Mouse (Mus musculus) kidney, postnatal 25 days (tissue): Measurements from ENCODE around the gene Cep70.

Source experiments
- DNase-seq, 2 experiments: peaks; one replicate each; pipeline ENCODE4 v3.0.0; 2021; ENCODE audit warnings: mixed read lengths in 2 of 2

Cep70 gene

DNA sequence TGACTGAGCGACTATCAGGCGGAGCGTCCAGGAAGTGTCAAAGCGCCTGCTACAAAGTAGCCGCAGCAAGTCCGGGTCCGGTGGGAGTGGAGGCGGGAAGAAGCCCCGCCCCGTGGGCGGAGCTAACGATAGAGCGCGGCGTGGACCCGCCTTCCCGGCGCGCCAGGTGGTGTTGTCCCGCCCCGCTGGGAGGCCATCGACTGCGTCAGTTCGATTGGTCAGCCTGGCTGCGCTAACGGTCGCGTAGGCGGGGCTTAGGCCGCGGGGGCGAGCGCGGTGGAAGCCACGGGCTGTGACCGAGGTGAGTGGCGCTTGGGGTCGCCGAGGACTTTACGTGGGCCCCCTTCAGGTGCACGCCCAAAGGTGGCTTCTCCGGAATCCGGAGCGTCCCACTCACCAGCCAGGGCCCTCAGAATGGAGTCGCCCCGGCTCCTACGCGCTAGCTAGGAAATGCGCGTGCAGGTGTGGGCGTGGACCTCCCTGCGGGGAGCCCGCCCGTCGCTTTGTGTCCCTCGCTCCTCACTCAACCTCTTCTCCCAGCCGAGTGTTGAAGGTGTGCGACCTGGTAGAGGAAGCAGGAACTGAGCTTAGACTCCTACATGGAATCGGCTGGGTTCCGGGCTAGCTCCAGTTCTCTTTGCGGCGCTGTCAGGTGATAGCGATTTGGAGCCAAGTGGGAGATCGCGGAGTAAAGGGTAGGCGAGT, at the start of gene Cep70:
Cep70 (plus strand) TSS at position 178 of the 705 bp plus-strand sequence.
- DNase-seq: peak; percentile 97 to 98

DNA sequence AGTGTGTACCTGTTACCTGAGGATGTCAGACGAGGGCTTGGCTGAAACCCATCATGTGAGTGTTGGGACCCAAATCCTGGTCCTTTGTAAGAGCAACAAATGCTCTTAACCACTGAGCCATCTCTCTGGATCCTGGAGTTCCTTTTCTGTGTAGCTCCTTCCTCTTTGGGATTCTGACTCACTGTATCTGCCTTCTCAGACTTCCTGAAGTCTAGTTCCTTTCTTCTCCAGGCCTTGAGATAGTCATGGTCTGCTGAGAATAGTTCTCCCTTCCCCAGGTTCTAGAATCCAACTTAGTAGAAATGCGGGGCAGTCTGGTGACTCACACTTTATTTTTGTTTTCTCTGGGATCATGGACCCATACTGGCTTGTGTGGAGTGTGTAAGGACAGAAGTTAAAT, 30.5 kb upstream of the Cep70 start:
- DNase-seq: no peak

DNA sequence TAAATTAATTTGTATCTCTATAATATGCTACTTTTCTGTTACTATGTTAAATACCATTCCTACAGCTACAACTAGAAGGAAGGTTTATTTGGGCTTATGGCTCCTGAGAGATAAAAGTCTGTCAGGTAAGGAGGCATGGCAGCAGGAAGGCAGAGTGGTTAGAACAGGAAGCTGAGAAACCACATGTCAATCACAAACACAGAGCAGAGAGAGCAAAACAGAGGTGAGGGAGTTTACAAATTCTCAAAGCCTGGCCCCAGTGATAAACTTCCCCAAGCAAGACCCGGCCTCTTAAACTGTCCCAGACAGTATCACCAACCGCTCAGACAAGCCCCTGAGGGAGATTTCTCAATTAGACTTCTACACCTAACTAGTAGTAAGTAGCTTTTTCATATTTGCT, 27.0 kb upstream of the Cep70 start:
- no peak for DNase-seq

DNA sequence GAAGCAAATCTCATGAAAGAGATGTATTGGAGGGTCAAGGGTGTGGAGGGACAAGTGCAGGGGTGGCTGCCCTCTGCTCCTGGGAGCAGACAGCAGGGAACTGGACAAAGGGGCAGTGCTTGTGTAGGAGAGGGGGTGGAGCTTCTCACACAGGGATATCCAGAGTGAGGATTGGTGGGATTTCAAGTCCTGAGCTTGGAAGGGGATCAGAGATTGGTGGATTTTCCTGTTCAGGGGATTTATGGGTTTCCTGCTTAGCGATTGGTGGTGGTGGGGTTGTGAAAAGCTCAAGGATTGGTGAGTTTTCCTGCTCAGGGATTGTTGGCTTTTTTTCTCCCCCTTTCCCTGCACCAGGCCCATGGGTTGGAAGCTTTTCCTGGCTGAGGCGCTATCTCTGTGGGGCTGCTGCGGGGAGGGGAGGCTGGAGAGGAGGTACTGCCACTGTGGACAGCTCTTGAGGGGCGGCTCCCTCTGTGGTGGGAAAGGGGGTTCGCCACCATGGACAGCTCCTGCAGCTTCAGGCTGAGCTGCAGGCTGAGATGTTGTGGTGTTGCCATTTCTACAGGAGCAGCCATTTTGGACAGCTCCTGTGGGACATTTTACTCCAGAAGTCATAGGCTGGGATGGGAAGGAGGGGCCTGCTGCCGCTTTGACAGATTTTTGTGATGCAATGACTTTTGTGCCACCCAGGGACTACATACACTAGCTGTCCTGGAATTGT, 25.0 kb upstream of the Cep70 start:
- peak in 1 of 2 experiments; percentile 16 for DNase-seq

DNA sequence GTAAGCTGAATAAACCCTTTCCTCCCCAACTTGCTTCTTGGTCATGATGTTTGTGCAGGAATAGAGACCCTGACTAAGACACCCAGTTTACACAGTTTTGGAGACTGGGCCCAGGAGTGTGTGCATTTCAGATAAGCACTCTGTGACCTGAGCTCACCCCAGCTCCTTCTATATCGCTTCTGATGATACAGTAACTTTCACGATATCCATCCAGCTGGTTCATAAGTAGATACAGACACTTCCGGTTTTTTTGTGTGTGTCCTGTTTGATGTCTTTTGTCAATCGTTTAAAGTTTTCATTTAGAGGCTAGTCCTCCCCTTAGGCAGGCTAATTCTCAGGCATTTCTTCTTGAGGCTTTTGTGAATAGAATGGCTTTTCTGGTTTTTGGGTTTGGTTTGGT, 21.5 kb upstream of the Cep70 start:
- DNase-seq: no peak

DNA sequence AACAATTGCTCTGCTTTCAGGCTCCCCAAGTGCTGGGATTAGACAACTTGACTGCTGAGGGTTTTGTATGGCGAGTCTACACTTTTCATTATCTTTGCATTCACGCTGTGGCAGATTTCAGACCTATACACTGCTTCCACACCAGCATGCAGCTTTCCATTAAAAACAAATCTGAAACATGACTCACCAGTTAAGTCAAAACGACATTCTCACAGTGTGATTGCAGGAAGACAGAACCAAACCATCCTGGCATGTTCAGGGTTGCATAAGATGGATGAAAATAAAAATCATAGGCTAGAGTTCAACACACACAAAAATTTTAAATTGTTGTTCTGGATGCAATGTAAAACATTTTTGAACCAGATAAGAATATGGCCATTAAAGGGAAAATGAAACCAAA, 18.6 kb upstream of the Cep70 start:
- DNase-seq: no peak

DNA sequence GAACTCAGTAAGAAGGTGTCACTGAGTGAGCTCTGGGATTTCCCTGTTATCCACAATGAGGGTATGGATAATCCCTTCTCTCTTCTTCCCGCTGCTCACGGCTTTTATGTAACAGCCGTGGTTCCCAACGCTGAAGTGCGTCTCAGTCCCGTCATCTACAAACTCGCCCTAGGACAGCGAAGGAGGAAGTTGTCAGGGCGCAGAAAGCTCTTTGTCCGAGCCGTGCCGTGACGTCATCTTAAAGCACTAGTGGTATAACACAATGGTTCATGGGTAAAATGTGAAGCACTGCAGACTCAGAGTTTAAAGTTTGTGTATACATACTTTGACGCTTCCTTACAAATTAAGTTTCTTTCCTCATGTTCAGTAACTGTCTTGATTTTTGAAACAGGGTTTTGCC, 13.7 kb upstream of the Cep70 start:
- no peak for DNase-seq

DNA sequence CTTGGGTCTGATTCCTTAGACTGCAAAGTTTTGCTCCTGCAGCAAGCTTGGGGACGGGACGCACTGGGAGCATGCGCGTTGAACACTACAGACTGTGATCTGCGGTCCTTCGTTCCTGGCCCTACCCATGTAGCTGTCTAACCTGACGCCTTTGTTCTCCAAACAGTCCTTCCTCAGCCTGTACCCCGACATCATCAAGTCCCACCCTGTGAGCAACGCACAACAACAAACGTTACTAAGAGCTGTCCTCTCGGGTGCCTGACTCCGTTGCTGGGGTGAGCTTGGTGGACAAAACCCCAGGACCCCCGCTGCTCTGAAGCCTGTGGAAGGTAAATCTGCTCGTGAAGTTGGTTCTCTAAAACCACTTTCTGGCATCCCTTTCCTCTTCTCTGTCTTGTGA, 6.0 kb upstream of the Cep70 start, which contains the start of gene Faiml:
Faiml (minus strand) TSS at position 101 of the 400 bp plus-strand sequence.
- DNase-seq: no peak

DNA sequence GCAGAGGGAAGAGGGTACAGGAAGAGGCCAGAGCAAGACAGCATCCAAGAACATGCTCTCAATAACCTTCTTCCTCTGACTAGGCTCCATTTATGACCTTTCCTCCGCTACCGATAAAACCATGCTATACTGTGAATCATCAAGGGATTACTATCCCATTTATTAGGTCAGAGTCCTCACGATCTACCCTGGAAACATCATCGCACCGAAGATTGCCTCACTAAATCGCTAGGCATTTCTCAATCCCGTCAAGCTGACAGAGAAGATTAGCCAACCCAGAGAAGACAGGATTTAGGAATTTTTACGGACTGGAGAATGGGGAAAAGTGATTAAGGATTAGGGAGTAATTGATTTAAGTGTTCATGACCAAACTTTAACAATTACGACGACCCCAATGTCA, 4.9 kb upstream of the Cep70 start:
- DNase-seq: no peak

DNA sequence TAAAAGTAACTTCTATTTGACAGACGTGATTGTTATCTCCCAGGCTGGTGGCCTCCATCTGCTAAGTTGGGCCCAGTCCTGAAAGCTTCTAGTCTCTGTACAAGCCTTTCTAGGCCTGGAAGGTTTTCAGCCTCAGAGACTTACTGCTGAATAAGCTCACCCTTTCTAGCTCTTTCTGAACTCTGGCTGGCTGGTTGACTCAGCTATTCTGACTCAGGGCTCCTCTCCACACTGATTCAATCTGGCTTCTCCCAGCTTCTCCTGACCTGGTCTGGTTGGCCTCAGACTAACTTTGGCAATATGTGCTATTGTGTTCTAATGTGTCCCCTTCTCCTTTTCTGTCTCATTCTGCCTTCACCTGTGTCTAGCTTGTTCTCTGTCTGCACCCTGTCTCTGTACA, 3.9 kb upstream of the Cep70 start:
- DNase-seq: no peak

DNA sequence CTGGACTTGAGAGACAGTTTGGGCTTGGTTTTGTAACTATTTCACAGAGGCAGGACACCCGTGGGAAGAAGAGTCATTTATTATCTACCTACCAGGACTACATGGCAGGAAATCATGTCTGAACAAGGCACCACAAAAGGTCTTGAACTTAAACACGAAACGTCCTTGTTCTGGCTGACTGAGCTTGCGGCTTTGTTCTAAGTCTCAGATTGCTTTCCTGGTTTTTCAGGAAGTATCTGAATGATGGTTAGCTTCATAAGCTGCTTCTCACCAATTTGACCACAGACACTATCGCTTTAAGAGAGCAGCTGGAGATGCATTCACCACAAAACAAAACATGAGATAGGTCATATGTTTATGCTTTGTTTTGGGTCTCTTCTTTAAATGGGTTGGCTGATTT, 2.6 kb upstream of the Cep70 start:
- DNase-seq: no peak

DNA sequence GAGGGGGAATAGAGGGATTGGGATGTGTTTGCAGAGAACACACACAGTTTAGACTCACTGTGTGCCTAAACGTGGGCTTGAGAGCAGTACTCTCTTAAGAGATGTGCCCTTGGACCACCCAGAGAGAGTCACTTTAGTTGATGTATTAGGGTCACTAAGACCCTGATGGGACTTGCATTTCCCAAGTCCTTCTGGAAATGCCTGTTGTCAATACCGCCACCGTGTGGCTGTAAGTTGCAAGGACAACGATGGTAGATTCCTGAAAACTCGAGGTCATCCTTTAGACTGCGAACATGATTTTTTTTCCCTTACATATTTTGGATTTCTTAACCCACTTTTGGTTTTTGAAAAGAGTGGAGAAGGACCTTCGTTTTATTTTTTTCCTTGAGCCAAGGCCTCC, 1.1 kb upstream of the Cep70 start:
- peak; percentile 48 to 56 for DNase-seq

DNA sequence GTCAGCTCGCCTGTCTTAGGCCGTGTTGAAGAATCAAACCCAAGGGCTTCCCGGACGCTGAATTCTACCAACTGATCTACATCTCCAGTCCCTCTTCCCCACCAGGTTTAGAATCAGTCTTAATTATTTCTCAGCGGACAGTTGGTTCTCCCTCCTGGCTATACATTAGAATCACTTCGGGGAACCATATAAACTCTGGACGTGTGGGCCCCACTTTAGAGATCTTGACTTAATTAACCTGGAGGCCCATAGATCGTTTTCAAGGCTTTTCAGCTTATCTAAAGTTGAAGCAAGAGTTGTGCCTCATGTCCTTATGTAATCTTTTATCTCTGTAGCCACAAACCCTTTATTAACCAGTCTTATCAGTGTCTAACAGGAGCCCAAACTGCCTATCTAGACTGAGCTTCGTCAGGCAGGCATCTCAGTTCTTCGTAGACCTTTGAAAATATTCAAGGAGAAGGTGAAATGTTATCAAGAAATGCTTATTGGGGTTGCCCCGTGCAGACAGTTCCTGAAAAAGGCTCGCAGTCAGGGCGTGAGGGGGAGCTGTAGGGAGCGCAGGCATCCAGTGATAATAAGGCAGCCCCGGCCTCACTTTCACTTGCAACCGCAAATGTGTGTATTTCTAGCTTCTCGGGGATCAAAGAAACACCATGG, 506 bp upstream of the Cep70 start:
- no peak for DNase-seq

DNA sequence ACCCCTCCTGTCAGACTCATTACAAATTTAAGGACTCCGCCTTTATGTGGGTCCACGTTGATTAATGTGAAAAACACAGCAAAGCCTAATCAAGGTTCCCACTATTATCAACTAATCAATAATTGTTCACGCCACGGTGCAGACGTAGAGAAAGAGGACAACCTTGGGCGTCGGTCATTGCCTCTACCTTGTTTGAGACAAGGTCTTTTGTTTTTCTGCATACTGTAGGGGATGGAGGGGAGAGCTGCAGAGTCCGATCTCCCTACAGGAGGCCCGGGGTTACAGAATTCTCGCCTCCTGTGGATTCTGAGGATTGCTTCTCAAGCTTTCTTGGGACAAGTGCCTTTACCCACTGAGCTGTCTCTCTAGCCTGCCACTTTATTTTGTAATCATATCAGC, 727 bp downstream of the Cep70 start:
- DNase-seq: no peak

DNA sequence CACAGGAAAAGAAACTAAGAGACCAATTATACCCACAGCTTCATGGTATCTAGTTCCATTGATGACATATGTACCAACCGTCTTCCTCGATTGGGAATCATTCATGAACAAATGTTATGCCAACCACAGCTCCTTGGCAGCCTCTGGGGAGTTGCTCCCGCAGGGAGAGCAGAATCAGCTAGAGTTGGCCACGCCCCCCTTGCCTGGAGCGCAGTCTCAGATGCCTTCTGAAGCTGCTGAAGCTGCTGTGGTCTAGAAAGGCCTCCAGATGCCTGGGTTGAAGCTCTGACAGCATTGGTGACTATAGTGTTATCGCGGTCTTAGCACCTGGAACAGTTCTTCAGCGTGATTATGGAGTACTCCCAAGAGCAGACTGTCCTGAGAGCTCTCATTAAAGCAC, 5.1 kb downstream of the Cep70 start:
- peak in 1 of 2 experiments; percentile 10 for DNase-seq

DNA sequence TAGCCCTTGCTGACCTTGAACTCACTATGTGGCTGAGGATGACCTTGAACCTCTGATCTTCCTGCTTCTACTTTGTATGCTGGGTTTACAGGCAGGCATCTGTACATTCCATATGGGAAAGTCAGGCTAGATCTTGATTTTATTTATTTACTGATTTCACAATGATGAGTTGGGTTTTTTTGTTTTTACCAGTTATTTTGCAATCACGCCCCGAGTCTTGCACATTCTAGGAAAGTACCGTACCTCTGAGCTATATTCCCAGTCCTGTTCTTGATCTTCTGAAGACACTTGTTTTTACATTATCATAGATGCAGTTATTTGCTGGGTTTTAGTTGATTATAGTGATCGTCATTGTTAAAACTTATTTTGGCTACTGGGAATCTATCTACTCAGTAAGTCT, 5.7 kb downstream of the Cep70 start:
- DNase-seq: no peak

DNA sequence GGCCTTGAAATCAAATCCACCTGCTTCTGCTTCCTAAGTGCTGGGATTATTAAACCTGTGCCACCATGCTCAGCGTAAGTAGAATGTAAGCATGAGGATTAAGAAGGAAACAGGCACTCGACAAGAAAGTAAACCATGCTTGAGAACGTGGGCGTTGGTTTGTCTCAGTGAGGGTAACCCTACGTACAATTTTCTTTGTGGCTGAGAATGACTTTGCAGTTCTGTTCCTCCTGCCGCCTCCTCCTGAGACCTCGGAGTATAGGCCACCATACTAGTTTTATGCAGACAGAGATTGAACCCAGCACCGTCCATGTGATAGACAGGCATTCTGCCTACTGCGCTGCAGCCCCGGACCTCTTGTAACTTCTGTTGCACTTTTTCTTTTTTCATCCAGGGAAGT, 10.7 kb downstream of the Cep70 start:
- DNase-seq: no peak

DNA sequence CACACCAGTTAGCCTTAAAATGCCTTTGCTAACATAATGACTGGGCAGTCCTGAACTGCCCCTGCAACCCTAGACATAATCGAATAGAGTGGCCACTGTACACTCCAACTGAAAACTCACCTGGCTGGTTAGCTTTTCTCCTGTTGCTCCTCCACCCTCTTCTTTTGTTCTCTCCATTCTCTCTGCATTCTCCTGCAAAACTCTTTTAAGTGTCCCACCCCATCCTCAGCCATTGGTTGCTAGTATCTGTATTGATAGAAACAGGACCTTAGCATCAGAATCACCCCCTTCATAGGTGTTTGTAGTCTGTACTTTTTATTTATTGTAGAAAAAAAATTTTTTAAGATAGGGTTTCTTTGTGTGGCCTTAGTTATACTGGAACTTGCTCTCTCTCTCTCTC, 13.0 kb downstream of the Cep70 start:
- DNase-seq: no peak

DNA sequence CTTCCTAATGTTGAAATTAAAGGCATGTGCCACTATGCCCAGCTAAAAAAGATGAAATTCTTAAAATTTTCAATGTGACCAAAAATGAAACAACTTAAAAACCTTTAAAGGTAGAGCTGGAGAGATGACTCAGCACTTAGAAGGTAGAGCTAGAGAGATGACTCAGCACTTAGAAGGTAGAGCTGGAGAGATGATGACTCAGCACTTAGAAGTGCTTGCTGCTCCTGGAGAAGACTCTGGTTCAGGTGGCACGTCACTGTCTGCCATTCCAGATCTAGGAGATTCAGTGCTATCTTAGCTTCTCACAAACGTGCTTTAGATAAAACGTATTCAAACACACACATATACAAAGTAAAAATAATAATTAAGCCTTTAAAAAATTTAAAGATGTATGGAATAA, 13.7 kb downstream of the Cep70 start:
- no peak for DNase-seq

DNA sequence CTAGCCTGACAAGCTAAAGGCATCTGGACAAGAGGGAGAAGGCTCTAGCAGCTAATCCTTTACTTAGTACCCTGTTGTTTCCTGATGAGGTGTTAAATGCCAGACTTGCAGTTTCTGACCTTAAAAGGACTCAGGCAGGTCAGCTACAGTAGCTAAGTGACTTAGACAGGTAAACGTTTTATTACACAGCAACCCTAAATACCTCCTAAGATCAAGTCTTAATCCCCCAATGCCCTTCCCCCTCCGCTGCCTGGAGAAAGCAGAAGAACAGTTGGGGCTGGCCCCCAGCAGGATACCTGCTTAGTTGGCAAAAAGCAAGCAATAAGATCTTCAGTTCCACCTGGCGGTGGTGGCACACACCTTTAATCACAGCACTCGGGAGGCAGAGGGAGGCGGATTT, 15.7 kb downstream of the Cep70 start:
- no peak for DNase-seq

DNA sequence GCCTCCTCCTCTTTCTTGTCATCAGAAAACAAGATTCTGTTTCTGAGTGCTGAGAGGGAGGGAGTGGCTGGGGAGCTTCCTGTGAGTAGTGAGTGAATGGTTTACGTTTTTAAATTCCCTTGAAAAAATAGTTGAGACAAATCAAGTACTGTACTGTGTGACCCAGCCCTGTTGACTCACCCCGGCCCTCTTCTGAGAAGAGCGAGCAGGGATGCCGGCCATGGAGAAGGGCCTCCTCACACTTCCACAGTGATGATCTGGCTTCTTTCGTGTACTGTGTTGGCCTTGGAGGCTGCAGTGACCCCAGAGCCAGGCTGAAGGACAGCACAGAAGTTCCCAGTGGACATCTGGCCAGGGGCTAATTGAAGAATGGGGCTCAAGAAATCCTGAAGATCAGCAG, 61.1 kb downstream of the Cep70 start:
- DNase-seq: no peak

DNA sequence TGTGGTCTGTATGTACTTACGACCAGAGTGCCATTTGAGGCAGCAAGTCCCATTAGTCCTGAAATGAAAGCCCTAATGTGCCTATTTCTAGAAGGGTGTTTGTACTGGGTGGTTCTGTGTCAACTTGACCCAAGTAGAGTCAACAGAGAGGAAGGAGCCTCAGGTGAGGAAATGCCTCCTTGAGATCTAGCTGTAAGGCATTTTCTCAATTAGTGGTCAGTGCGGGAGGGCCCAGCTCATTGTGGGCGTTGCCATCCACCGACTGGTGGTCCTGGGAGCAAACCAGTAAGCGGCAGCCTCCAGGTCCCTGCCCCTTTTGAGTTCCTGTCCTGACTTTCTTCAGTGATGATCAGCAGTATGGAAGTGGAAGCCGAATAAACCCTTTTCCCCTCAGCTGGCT, 63.1 kb downstream of the Cep70 start:
- DNase-seq: no peak

DNA sequence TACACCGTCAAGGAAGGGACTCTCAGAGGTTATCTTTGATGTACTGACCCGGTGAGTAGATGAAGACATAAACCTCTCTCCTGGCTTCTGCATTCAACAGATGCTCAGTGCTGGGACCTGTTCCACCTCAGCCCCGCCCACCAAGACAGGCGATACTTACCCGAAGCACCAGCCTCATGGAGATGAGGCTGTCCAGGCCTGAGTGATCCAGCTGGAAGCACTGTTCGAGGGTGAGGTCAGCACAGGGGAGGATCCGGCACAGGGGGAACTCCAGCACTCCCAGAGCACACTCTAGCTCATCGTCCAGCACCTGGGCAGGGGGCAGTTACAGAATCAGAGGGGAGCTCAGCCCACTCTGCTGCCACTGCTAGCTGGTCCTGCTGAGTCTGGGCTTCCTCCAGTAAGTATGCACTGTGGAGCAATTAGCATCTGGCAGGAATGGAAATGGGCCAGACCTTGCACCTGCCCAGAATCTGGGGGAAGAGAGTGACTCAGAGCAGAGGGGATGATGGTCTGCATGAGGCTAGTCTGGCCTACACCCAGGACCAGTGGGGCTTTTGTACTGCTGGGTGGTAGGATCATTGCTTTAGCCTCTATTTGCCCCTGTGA, 76.3 kb downstream of the Cep70 start:
- peak in 1 of 2 experiments; percentile 19 for DNase-seq

DNA sequence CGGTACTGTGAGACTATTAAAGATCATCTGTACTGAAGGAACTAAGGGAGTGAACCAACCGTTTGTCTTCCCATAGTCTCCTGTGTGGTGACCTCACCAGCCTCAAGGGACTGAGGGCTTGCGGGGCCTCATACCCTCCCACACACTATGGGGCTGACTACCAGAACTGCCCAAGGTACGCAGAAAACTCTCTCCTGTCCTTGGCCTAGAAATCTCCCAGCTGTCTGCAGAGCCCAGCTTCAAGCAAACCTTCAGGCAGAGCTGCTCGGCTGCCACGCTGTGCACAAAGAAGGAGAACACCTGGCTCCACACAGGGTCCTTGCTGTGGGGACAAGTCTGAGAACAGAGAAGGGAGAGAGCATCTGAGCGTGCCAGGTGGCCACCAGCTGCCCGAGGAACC, 76.8 kb downstream of the Cep70 start:
- peak in 1 of 2 experiments; percentile 19 for DNase-seq
